Mouse (Mus musculus) embryonic facial prominence, embryonic 11.5 days (tissue): ENCODE measurements around the gene Chp1. TPM values are rescaled to one million over a fixed set of nuclear protein-coding genes. Genes with fewer than 3 reads are reported as not detected.
"Not testable (repeated sequence)": the region's sequence is repeated elsewhere in the genome, so short reads cannot be mapped to it uniquely, and the experiment has no call there.

Experiments
- ATAC-seq: fragments of 200-750 bp; cut with Nextera tagmentation; replicated peaks from 2 replicates; pipeline ENCODE4 v1.8.0; 2017; ENCODE audit warnings: low read depth; ENCODE audit not compliant: insufficient number of reproducible peaks, low FRiP score, low TSS enrichment
- DNase-seq: peaks from one replicate; pipeline ENCODE4 v3.0.0-alpha.2; 2015; ENCODE audit warnings: low spot score
- H3K27ac ChIP-seq: fragments of 300-500 bp; sonication (generic); replicated peaks from 2 replicates; pipeline ENCODE4 v1.5.1; 2014; ENCODE audit warnings: mild to moderate bottlenecking, low read depth, low read length, control low read depth
- H3K27me3 ChIP-seq: fragments of 300-500 bp; sonication (generic); 2 replicates; pipeline ENCODE4 v1.6.1; 2014; ENCODE audit warnings: mild to moderate bottlenecking, low read length, moderate library complexity, mixed read lengths; ENCODE audit not compliant: control insufficient read depth, insufficient read depth
- H3K36me3 ChIP-seq: fragments of 300-500 bp; sonication (generic); replicated peaks from 2 replicates; pipeline ENCODE4 v1.6.1; 2014; ENCODE audit warnings: low read depth, mild to moderate bottlenecking, low read length, moderate library complexity, mixed read lengths; ENCODE audit not compliant: control insufficient read depth, insufficient read depth
- H3K4me1 ChIP-seq: fragments of 300-500 bp; sonication (generic); 2 replicates; pipeline ENCODE4 v1.6.1; 2014; ENCODE audit warnings: low read length, mixed read lengths; ENCODE audit not compliant: control insufficient read depth, insufficient read depth
- H3K4me2 ChIP-seq: fragments of 300-500 bp; sonication (generic); 2 replicates; pipeline ENCODE4 v1.6.1; 2014; ENCODE audit warnings: low read depth, mild to moderate bottlenecking, control low read depth, low read length, moderate library complexity
- H3K4me3 ChIP-seq: fragments of 300-500 bp; sonication (generic); 2 replicates; pipeline ENCODE4 v1.5.1; 2014; ENCODE audit warnings: low read depth, low read length, control low read depth
- H3K9ac ChIP-seq: fragments of 300-500 bp; sonication (generic); replicated peaks from 2 replicates; pipeline ENCODE4 v1.6.1; 2014; ENCODE audit warnings: mild to moderate bottlenecking, control low read depth, low read length
- H3K9me3 ChIP-seq: fragments of 300-500 bp; sonication (generic); replicated peaks from 2 replicates; pipeline ENCODE4 v1.6.1; 2016; ENCODE audit warnings: mild to moderate bottlenecking, low read length, inconsistent platforms, mixed read lengths; ENCODE audit not compliant: control insufficient read depth
- WGBS: fragments of 180-500 bp; shearing (Covaris S2); extraction: QIAGEN DNeasy Blood & Tissue Kit; methylation state at CpG from one replicate; pipeline ENCODE4 v1.1.7; 2014; 5-methylcytosine and 5-hydroxymethylcytosine counted together
- polyA plus RNA-seq: library from polyadenylated mRNA; unstranded; fragments of >200 nt; fragmentation: Nextera tagmentation; extraction: Ambion mirVana; gene quantifications from 2 replicates; pipeline ENCODE4 v1.2.1, GENCODE M21; 2014

Gene Chp1
- 73.6 and 74.4 TPM in 2 replicates for polyA plus RNA-seq

GRCm38 (mm10) chr2:119547522-119548370, at the start of gene Chp1, which contains the start of gene Exd1:
TSS of gene Chp1 (plus strand) at chr2:119547697.
TSS of gene Exd1 (minus strand) at chr2:119547627.
- H3K9me3 ChIP-seq: no peaks in the 10 kb centered on the region

DNA sequence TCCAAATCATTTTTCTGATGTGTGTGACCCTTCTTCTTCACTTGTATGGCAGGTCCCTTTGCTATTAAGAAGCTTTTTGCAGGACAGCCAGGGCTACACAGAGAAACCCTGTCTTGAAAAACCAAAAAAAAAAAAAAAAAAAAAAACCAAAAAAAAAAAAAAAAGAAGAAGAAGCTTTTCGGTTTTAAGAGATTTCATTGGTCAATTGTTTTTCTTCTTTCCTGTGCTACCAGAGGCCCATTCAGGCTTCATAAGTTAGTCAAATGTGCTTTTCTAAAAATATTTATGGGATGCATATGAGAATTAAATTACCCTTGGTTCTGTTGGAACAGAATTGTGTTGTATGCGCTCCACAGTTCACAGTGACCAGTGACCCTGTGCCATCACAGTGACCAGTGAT, 48.6 kb upstream of the Chp1 start:
- no peak overlapping the region for H3K27ac ChIP-seq
- no peaks in the 10 kb centered on the region for H3K36me3 ChIP-seq
- H3K4me2 ChIP-seq: no peak overlapping the region
- no peaks in the 10 kb centered on the region for H3K9me3 ChIP-seq
- no peaks in the 10 kb centered on the region for H3K27me3 ChIP-seq
- no peak for ATAC-seq
- DNase-seq: no peak
- WGBS: 80% methylated on average over 2 of the region's 2 CpGs
- H3K9ac ChIP-seq: no peak overlapping the region
- no peak overlapping the region for H3K4me3 ChIP-seq
- no peaks in the 10 kb centered on the region for H3K4me1 ChIP-seq

More at GRCm38 (mm10) chr2:119547522-119548370, at the start of gene Chp1, which contains the start of gene Exd1:
- ATAC-seq: peak; percentile 96
- Histone ChIP-seq H3K4me3 (peak within 1 kb of the TSS; percentile 74), H3K4me1 (no peaks in the 10 kb centered on the region), H3K27me3 (no peaks in the 10 kb centered on the region), H3K27ac (peak within 1 kb of the TSS; percentile 56), H3K4me2 (peak within 1 kb of the TSS; percentile 72), H3K9ac (peak within 1 kb of the TSS; percentile 82), H3K36me3 (no peaks in the 10 kb centered on the region)
- WGBS: under 1% methylated on average over 57 of the region's 57 CpGs
- peak; percentile 99 for DNase-seq

- H3K4me3 ChIP-seq: no peak overlapping the region
- ATAC-seq: no peak
Observed at GRCm38 (mm10) chr2:119500965-119501652, 46.4 kb upstream of the Chp1 start.

GRCm38 (mm10) chr2:119507108-119507507, 40.4 kb upstream of the Chp1 start:
- DNase-seq (no peak), ATAC-seq (no peak)
- no peak overlapping the region for H3K27ac ChIP-seq
- H3K4me2 ChIP-seq: no peak overlapping the region
- H3K36me3 ChIP-seq: no peaks in the 10 kb centered on the region
- H3K4me1 ChIP-seq: no peaks in the 10 kb centered on the region
- H3K4me3 ChIP-seq: no peak overlapping the region
- H3K9me3 ChIP-seq: no peaks in the 10 kb centered on the region
- no peak overlapping the region for H3K9ac ChIP-seq
- H3K27me3 ChIP-seq: no peaks in the 10 kb centered on the region

More at GRCm38 (mm10) chr2:119500965-119501652, 46.4 kb upstream of the Chp1 start:
- WGBS: 83% methylated on average over 2 of the region's 2 CpGs
- no peak for DNase-seq
- Histone ChIP-seq H3K27me3 (no peaks in the 10 kb centered on the region), H3K9ac (no peak overlapping the region), H3K4me1 (no peaks in the 10 kb centered on the region), H3K4me2 (no peak overlapping the region), H3K27ac (no peak overlapping the region), H3K9me3 (no peaks in the 10 kb centered on the region), H3K36me3 (no peaks in the 10 kb centered on the region)

DNA sequence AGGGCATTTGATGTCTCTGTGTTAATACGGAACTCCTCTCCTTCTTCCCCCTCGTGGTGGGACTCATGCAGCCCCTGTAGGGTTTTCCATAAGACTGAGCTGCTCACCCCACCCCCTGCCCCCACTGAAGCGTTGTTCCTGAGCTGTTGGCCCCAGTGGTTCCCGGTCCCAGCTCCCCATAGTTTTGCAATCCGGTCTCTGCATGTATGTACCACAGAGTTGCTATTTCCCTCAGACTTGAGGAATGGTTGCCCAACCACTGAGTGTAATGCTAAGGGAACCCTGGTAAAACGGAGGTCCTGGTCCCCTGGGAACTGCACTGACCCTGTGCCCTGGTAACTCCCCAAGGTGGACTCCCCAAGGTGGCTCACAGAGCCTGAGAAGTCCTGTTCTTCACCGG, 39.0 kb upstream of the Chp1 start:
- H3K27me3 ChIP-seq, DNase-seq, H3K9me3 ChIP-seq, ATAC-seq, H3K4me1 ChIP-seq, H3K4me2 ChIP-seq, H3K36me3 ChIP-seq, H3K27ac ChIP-seq, H3K4me3 ChIP-seq, H3K9ac ChIP-seq: not testable (repeated sequence)
- 66% methylated on average over 7 of the region's 7 CpGs for WGBS

- 86% methylated on average over 2 of the region's 2 CpGs for WGBS
- Histone ChIP-seq H3K27me3 (no peaks in the 10 kb centered on the region), H3K4me2 (no peak overlapping the region), H3K9me3 (no peaks in the 10 kb centered on the region), H3K4me1 (no peaks in the 10 kb centered on the region), H3K9ac (no peak overlapping the region), H3K36me3 (no peaks in the 10 kb centered on the region), H3K4me3 (no peak overlapping the region), H3K27ac (no peak overlapping the region)
- ATAC-seq: no peak
- no peak for DNase-seq
Observed at GRCm38 (mm10) chr2:119510856-119511255, 36.6 kb upstream of the Chp1 start.

DNA sequence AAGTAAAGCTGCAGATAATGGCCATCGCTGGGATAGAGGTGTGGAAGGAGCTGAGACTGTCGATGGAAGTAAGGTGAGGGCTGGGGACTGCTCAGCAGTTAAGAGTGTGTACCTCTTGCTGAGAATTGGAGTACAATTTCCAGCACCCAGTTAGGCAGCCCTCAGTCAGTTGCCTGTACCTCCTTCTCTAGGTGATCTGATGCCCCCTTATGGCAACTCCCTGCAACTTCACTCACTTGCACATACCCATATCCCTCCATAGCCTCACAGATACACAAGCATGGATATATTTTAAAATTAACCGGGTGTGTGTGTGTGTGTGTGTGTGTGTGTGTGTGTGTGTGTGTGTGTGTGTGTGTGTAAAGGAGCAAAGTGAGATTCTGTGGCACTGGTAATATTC, 35.2 kb upstream of the Chp1 start:
- ATAC-seq: no peak
- WGBS: 81% methylated on average over 3 of the region's 3 CpGs
- no peak overlapping the region for H3K4me3 ChIP-seq
- no peaks in the 10 kb centered on the region for H3K9me3 ChIP-seq
- H3K9ac ChIP-seq: no peak overlapping the region
- H3K4me1 ChIP-seq: no peaks in the 10 kb centered on the region
- H3K36me3 ChIP-seq: no peaks in the 10 kb centered on the region
- H3K27me3 ChIP-seq: no peaks in the 10 kb centered on the region
- H3K27ac ChIP-seq: no peak overlapping the region
- H3K4me2 ChIP-seq: no peak overlapping the region
- no peak for DNase-seq

DNA sequence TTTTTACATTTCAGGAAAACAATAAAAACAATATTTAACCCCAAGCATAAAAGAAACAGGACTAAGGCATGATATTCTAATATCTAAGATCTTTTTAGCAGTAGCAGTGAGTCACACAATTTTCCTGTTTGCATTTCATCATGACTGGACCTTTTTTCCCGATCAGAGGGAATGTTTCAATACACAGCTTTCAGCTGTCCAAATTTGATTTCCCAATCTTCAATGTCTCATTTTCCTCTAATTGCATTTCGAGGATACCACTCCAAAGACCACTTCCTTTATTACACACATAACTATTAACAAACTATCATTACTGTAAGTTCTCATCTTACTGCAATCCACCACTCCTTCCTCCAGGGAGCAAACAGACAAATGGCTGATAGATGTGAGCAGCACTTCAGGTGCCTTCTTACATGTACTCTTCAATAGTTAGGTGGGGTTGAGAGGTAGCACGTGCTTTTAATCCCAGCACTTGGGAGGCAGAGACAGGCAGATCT, 33.4 kb upstream of the Chp1 start:
- Histone ChIP-seq H3K4me1 (no peaks in the 10 kb centered on the region), H3K4me2 (no peak overlapping the region), H3K9me3 (no peaks in the 10 kb centered on the region), H3K36me3 (no peaks in the 10 kb centered on the region), H3K27me3 (no peaks in the 10 kb centered on the region), H3K4me3 (no peak overlapping the region), H3K9ac (no peak overlapping the region), H3K27ac (no peak overlapping the region)
- ATAC-seq: no peak
- 86% methylated on average over 3 of the region's 3 CpGs for WGBS
- no peak for DNase-seq
